Mouse (Mus musculus) kidney, adult 9 months (tissue): ENCODE data around the gene Crmp1.

Experiments used
- DNase-seq: peaks from one replicate; pipeline ENCODE4 v3.0.0; 2022

The Crmp1 gene

DNA sequence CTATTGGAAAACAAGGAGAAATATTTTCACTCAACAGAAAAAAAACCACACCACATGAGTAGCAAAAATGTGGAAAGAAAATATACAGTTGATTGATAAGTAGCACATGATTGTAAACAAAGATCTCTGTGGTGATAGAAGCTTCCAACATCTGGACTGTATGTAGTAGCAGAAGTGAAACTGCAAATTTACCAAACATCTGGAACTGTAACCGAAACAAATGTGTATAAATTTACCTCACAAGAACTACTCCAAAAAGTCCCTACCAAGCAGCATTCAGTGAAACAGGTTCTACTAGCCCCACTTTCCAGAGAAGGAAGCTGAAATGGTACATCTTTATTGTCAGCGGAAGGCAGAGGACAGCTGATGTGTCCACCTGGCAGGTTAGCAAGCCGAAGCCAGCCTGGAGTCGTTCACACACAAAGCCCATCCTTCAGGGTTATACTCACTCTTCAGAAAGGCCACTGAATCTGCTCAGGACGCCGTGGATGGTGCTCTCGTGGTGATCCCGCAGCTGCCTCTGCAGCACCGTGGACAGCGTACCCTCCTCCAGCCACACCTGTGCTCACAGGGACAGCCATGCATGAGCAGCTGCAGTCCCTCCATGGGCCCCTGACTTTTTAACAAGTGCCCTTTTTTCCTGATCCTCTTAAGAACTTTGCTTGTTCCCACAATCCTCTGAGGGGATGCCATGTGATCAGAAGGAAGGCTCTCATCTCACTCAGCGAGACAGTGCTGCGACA is 71.4 kb downstream of the Crmp1 start:
- no peak for DNase-seq

DNA sequence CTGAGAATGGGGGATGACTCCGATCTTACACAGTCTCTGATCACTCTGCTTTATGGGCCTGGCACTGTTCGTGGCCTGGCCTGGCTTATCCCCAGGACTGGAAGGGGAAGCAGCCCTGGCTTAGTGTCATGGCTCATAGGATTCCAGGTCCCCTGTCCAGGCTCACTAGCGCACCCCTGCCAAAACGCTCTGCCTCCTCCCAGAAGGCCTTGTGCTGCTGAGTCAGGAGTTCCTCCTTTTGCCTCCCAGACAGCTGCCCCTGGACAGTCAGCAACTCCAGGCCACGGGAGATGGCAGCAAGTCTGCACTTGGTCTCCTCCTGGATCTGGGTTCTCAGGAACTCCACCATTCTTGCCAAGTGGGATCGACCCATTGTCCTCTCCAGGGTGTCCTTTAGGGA is 77.0 kb downstream of the Crmp1 start:
- peak; percentile 54 for DNase-seq

DNA sequence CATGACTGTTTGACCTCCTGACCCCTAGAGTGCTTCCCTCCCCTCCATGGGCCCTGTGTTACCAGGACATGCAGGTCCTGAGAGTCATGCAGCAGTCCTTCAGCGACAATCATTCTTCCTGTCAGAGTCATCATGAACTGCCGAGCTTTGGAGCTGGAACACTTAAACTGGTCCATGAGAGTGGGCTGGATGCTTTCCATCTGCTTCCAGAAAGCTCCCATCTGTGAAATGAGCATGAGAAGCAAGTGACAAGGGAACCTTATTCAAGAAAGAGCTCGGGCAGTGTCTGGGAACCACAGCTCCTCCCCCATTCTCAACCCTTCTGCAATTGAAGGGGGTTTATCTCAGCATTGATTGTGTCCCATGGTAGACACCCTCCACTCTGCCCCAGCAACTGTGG is 78.4 kb downstream of the Crmp1 start:
- no peak for DNase-seq

DNA sequence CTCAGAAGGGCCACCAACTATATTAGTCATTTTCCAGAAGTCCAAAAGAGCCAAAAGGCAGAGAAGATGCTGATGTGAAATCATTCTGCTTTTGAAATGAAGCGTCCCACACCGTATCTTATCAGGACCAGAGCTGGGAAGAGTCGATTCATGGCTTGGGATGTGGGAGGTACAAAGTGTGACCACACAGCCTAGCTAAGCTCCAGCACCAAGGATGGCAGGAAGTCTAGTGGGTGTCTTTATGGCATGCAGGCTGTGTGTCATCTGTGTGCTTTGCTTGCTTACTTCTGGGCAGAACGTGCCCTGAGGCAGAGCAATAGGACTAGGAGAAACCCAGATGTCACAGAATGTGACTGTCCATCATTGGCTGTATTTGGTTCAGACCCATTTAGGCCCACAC is 79.0 kb downstream of the Crmp1 start:
- DNase-seq: no peak

DNA sequence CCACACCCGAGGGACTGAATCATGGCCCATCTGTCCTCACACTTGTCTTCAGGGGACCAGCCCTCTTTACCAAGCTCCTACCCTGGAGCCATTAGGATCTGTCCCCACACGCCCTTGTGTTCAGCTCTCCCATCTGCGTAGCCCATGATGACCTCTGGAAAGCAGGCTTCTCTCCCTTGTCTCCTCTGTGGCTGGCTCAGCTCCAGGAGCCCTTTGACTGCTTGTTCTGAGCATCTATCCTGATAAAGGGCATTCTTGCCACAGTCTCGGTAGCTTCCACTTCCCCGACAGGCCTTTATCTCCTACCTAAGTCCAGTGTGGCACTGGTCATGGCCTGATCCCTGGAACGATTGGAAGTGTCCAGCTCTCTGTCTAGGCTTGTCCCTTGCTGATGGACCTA is 84.9 kb downstream of the Crmp1 start:
- peak; percentile 63 for DNase-seq

DNA sequence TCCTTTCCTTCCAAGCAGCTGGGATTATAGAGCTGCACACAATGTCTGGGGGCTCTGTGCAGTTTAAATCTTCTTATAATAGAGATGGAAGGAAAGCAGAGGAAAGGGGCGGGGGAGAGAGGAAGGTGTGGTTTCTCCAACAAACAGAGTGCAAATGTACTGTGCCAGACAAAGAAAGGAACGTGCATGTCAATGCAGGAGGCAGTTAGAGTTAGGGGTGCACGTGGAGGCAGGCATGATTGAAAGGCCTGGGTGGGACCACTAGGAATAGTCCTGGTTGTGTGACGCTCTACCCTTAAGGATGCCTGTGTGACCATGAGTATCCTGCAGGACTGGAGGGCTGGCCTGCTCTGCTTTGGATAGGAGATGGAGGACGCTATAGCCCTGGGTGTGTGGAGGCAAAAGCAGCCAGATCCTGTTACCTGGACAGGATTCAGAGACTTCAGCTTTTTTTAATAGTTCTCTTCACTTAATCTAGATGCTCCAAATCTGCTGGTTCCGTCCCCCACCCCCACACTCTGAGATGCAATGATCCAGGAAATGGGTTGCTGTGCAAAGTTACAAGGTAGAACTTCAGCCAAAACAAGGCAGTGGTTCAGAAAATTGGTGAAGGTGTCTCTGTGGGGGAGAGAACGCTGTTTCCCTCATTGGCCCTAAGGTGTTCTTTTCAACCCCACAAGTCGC is 88.9 kb downstream of the Crmp1 start:
- DNase-seq: no peak

DNA sequence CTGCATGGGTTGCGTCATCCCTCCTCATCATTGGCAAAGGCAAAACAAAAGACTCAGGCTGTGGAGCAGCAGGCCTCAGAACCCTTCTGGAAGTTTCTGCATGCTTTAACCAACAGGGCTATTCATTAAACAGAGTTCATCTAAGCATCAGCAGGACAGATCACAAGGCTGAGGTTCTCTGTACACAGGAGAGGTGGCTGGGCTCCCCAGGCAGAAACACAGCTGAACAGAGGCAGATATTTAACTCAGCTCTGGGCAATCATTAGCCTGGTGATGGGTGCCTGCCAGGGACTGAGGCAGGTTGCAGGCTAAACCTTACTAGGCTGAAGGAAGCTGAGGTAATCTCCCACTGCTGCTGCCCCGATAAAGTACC is 89.4 kb downstream of the Crmp1 start:
- DNase-seq: peak; percentile 97

DNA sequence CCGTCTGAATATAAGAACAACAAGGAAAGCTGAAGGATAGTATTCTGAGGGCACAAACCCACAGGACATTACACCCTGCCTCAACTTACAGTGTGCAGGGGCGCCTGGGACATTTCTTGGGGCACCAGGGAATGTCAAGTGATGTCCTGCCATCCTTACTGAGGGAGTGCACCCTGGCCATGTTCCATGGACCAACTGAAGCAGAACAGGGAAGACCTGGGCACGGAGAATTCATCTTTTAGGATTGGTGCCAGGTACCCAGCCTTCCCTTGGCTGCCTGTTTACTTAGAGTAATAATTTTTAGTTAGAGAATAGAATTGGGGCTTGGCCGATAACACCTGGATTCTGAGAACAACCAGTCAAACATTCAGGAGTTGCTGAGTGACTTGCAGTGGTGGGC is 90.3 kb downstream of the Crmp1 start:
- DNase-seq: peak; percentile 88

DNA sequence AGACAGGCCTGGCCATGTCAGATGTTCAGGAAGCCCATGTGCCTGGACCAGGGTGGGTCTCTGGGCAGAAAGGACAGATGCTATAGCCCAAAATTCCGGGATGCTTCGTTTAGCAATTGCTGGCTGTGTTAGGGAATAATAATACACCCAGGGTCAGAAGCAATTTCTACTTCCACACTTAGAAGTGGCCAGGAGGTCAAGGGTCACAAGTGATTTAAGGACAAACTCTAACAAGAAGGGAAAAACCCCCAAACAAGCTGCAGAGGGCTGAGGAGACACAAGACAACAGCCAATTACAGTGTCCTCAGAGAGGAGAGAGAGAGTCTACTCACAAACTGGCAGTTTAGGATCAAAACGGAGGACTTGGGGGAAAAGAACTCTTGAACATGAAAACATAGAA is 93.3 kb downstream of the Crmp1 start:
- DNase-seq: peak; percentile 73

DNA sequence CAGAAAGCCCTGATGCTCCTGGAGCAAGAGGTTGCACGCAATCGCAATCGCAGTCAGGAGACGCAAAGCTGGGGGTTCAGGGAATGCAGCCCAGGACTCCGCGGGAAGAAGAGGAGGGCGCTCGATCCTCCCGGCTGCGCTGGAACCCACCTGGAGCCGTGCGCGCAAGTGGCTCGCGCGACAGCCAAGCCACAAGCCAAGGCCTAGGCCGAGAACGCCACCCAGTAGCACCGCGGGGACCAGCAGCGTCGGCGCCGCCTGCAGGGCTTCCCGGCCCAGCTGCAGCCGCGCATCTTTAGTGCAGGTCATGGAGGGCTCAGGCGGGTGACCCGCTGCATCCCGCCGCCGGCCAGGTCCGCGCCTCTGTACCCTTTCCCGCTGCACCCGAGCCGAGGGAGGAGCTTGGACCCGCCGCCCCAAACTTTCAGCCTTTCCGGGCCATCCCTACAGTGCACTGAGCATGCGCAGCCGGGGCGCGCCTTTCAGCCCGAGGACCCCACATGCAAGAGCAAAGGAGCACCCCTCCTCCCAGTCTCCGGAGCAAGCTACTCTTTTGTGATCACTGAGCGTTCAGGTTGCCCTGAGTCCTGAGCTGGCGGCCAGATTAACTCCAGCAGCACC is 94.9 kb downstream of the Crmp1 start, which contains the start of gene Evc:
TSS of gene Evc (minus strand) at position 410 of the 621 bp plus-strand sequence.
- DNase-seq: peak; percentile 84

DNA sequence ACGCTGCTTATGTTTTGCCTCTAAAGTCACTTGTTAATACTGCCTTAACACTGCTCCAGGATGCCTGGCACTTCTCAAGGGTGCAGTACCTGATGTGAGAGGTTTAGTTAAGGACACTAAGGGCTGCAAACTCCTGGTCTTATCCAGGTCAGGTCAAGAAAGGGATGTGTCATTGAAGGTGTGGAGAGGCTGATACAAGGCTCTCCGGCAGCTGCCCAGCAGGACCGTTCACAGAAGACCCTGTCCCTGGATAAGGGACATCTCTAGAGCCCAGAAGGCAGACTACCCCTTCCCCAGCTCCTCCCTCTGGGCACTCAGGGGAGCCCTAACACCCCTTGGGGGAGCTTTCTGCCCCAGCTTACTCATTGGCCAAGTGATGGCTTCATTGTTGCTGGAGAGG is 96.0 kb downstream of the Crmp1 start:
- DNase-seq: no peak

DNA sequence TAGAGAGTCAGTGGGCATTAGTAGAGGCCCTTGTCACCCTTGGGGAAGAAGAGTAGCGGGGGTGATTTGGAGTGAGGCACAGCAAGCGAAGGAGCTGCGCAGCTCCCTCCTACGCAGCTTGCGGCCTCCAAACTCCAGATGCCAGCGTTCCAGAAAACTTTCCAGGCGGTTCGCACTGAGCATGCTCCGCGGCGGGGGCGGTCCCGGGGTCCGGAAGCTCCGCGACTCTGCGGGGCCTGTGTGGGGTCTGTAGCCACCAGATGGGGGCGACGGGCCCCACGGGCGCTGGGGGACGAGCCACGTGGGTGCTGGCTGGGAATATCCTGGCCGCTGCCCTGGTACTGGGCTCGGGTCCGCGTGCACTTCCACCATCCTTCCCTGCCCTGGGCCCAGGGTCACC is 96.5 kb downstream of the Crmp1 start, which contains the start of gene Evc2:
TSS of gene Evc2 (plus strand) at position 212 of the 400 bp plus-strand sequence.
- DNase-seq: peak; percentile 73
